Mouse (Mus musculus): ENCODE measurements at regions not wholly inside any gene's neighbourhood (a gene's known extent, or its start where the extent isn't known, plus 50 kb on each side); places are given as distances from the start of the nearest gene placed in this dataset.

- H3K4me1 ChIP-seq (ENCODE audit: control insufficient read depth, insufficient read depth, low read length) = no peaks in the 10 kb centered on the region
- no peak overlapping the region for H3K27ac ChIP-seq (ENCODE audit: insufficient read depth, low read length)
- no peak for TF ChIP-seq POLR2A (IDR thresholded peaks at IDR 0.05; ENCODE audit: insufficient read depth, low read length)
- TF ChIP-seq EP300 (IDR thresholded peaks at IDR 0.05; ENCODE audit: insufficient read depth, low read depth, low read length) = no peak
- TF ChIP-seq CTCF (IDR thresholded peaks at IDR 0.05; ENCODE audit: low read depth, low read length) = no peak
- H3K9ac ChIP-seq (ENCODE audit: low read depth, poor library complexity, severe bottlenecking) = no peak overlapping the region
- no peak overlapping the region for H3K4me3 ChIP-seq (ENCODE audit: low read depth, low read length)
- H3K9me3 ChIP-seq (replicated peaks; ENCODE audit: control insufficient read depth, insufficient read depth, low read length, poor library complexity, severe bottlenecking) = no peaks in the 10 kb centered on the region
- no peaks in the 10 kb centered on the region for H3K36me3 ChIP-seq (ENCODE audit: control insufficient read depth, insufficient read depth, low read length, poor library complexity, severe bottlenecking)
- no peaks in the 10 kb centered on the region for H3K27me3 ChIP-seq (ENCODE audit: control insufficient read depth, insufficient read depth, low read length, poor library complexity, severe bottlenecking)
Observed at GRCm38 (mm10) chr4:142605098-142605497, 365.9 kb upstream of the Kazn start.

GRCm38 (mm10) chr4:142597214-142597613 is 358.0 kb upstream of the Kazn start:
- no peak for TF ChIP-seq EP300 (IDR thresholded peaks at IDR 0.05; ENCODE audit: insufficient read depth, low read depth, low read length)
- TF ChIP-seq CTCF (IDR thresholded peaks at IDR 0.05; ENCODE audit: low read depth, low read length) = no peak
- TF ChIP-seq POLR2A (IDR thresholded peaks at IDR 0.05; ENCODE audit: insufficient read depth, low read length) = no peak
- Histone ChIP-seq H3K27ac (ENCODE audit: insufficient read depth, low read length) (no peak overlapping the region), H3K9ac (ENCODE audit: low read depth, poor library complexity, severe bottlenecking) (no peak overlapping the region), H3K4me1 (ENCODE audit: control insufficient read depth, insufficient read depth, low read length) (no peaks in the 10 kb centered on the region), H3K4me3 (ENCODE audit: low read depth, low read length) (no peak overlapping the region), H3K9me3 (replicated peaks; ENCODE audit: control insufficient read depth, insufficient read depth, low read length, poor library complexity, severe bottlenecking) (no peaks in the 10 kb centered on the region; the same call in 1 of the 2 replicates), H3K27me3 (ENCODE audit: control insufficient read depth, insufficient read depth, low read length, poor library complexity, severe bottlenecking) (no peaks in the 10 kb centered on the region), H3K36me3 (ENCODE audit: control insufficient read depth, insufficient read depth, low read length, poor library complexity, severe bottlenecking) (no peaks in the 10 kb centered on the region)

- H3K27ac ChIP-seq (ENCODE audit: insufficient read depth, low read length) = no peak overlapping the region
- no peak for TF ChIP-seq POLR2A (IDR thresholded peaks at IDR 0.05; ENCODE audit: insufficient read depth, low read length)
- no peak for TF ChIP-seq EP300 (IDR thresholded peaks at IDR 0.05; ENCODE audit: insufficient read depth, low read depth, low read length)
- no peak for TF ChIP-seq CTCF (IDR thresholded peaks at IDR 0.05; ENCODE audit: low read depth, low read length)
Observed at GRCm38 (mm10) chr4:142589084-142589741, 350.0 kb upstream of the Kazn start.

GRCm38 (mm10) chr4:142588418-142589083 is 349.4 kb upstream of the Kazn start:
- H3K9me3 ChIP-seq (replicated peaks; ENCODE audit: control insufficient read depth, insufficient read depth, low read length, poor library complexity, severe bottlenecking) = no peaks in the 10 kb centered on the region
- H3K27ac ChIP-seq (ENCODE audit: insufficient read depth, low read length) = no peak overlapping the region
- H3K36me3 ChIP-seq (ENCODE audit: control insufficient read depth, insufficient read depth, low read length, poor library complexity, severe bottlenecking) = no peaks in the 10 kb centered on the region
- TF ChIP-seq POLR2A (IDR thresholded peaks at IDR 0.05; ENCODE audit: insufficient read depth, low read length) = no peak
- no peak for TF ChIP-seq CTCF (IDR thresholded peaks at IDR 0.05; ENCODE audit: low read depth, low read length)
- no peak for TF ChIP-seq EP300 (IDR thresholded peaks at IDR 0.05; ENCODE audit: insufficient read depth, low read depth, low read length)
- no peak overlapping the region for H3K4me3 ChIP-seq (ENCODE audit: low read depth, low read length)
- no peaks in the 10 kb centered on the region for H3K4me1 ChIP-seq (ENCODE audit: control insufficient read depth, insufficient read depth, low read length)
- H3K9ac ChIP-seq (ENCODE audit: low read depth, poor library complexity, severe bottlenecking) = no peak overlapping the region
- no peaks in the 10 kb centered on the region for H3K27me3 ChIP-seq (ENCODE audit: control insufficient read depth, insufficient read depth, low read length, poor library complexity, severe bottlenecking)

More at GRCm38 (mm10) chr4:142589084-142589741, 350.0 kb upstream of the Kazn start:
- no peaks in the 10 kb centered on the region for H3K9me3 ChIP-seq (replicated peaks; ENCODE audit: control insufficient read depth, insufficient read depth, low read length, poor library complexity, severe bottlenecking)
- H3K4me3 ChIP-seq (ENCODE audit: low read depth, low read length) = no peak overlapping the region
- no peaks in the 10 kb centered on the region for H3K27me3 ChIP-seq (ENCODE audit: control insufficient read depth, insufficient read depth, low read length, poor library complexity, severe bottlenecking)
- H3K4me1 ChIP-seq (ENCODE audit: control insufficient read depth, insufficient read depth, low read length) = no peaks in the 10 kb centered on the region
- H3K36me3 ChIP-seq (ENCODE audit: control insufficient read depth, insufficient read depth, low read length, poor library complexity, severe bottlenecking) = no peaks in the 10 kb centered on the region
- no peak overlapping the region for H3K9ac ChIP-seq (ENCODE audit: low read depth, poor library complexity, severe bottlenecking)

GRCm38 (mm10) chr4:142587345-142588035 is 348.3 kb upstream of the Kazn start:
- TF ChIP-seq POLR2A (IDR thresholded peaks at IDR 0.05; ENCODE audit: insufficient read depth, low read length) (no peak), CTCF (IDR thresholded peaks at IDR 0.05; ENCODE audit: low read depth, low read length) (no peak), EP300 (IDR thresholded peaks at IDR 0.05; ENCODE audit: insufficient read depth, low read depth, low read length) (no peak)
- Histone ChIP-seq H3K27me3 (ENCODE audit: control insufficient read depth, insufficient read depth, low read length, poor library complexity, severe bottlenecking) (no peaks in the 10 kb centered on the region), H3K36me3 (ENCODE audit: control insufficient read depth, insufficient read depth, low read length, poor library complexity, severe bottlenecking) (no peaks in the 10 kb centered on the region), H3K4me1 (ENCODE audit: control insufficient read depth, insufficient read depth, low read length) (no peaks in the 10 kb centered on the region), H3K4me3 (ENCODE audit: low read depth, low read length) (no peak overlapping the region), H3K9me3 (replicated peaks; ENCODE audit: control insufficient read depth, insufficient read depth, low read length, poor library complexity, severe bottlenecking) (no peaks in the 10 kb centered on the region), H3K9ac (ENCODE audit: low read depth, poor library complexity, severe bottlenecking) (no peak overlapping the region), H3K27ac (ENCODE audit: insufficient read depth, low read length) (no peak overlapping the region)
